Mouse (Mus musculus) neural tube, embryonic 14.5 days (tissue): Measurements from ENCODE around the gene Wdr34. TPM values are rescaled to one million over a fixed set of nuclear protein-coding genes. Genes with fewer than 3 reads are reported as not detected.

Experiments used
- ATAC-seq: fragments of 200-750 bp; cut with Nextera tagmentation; 2 replicates; pipeline ENCODE4 v1.8.0; 2017; ENCODE audit warnings: low read depth, mild to moderate bottlenecking, moderate TSS enrichment, moderate library complexity
- H3K27ac ChIP-seq: fragments of 300-500 bp; sonication (generic); 2 replicates; pipeline ENCODE4 v1.5.1; 2014; ENCODE audit warnings: low read depth, mild to moderate bottlenecking, control low read depth, low read length, moderate library complexity, mixed read lengths
- H3K27me3 ChIP-seq: fragments of 300-500 bp; sonication (generic); 2 replicates; pipeline ENCODE4 v1.6.1; 2014; ENCODE audit warnings: low read length; ENCODE audit not compliant: control insufficient read depth, insufficient read depth
- H3K36me3 ChIP-seq: fragments of 300-500 bp; sonication (generic); 2 replicates; pipeline ENCODE4 v1.6.1; 2014; ENCODE audit warnings: low read length, mixed read lengths; ENCODE audit not compliant: control insufficient read depth, insufficient read depth
- H3K4me1 ChIP-seq: fragments of 300-500 bp; sonication (generic); 2 replicates; pipeline ENCODE4 v1.6.1; 2014; ENCODE audit warnings: low read length; ENCODE audit not compliant: control insufficient read depth, insufficient read depth
- H3K4me2 ChIP-seq: fragments of 300-500 bp; sonication (generic); 2 replicates; pipeline ENCODE4 v1.6.1; 2014; ENCODE audit warnings: mild to moderate bottlenecking, low read depth, low read length, control low read depth
- H3K4me3 ChIP-seq: fragments of 300-500 bp; sonication (generic); 2 replicates; pipeline ENCODE4 v1.5.1; 2014; ENCODE audit warnings: low read depth, low read length, control low read depth, mixed read lengths
- H3K9ac ChIP-seq: fragments of 300-500 bp; sonication (generic); replicated peaks from 2 replicates; pipeline ENCODE4 v1.6.1; 2014; ENCODE audit warnings: low read depth, mild to moderate bottlenecking, control low read depth, low read length, mixed read lengths
- H3K9me3 ChIP-seq: fragments of 300-500 bp; sonication (generic); 2 replicates; pipeline ENCODE4 v1.6.1; 2016; ENCODE audit warnings: low read length; ENCODE audit not compliant: control insufficient read depth
- WGBS: fragments of 180-500 bp; shearing (Covaris S2); extraction: QIAGEN DNeasy Blood & Tissue Kit; methylation state at CpG from one replicate; pipeline ENCODE4 v1.1.7; 2014; 5-methylcytosine and 5-hydroxymethylcytosine counted together
- polyA plus RNA-seq: library from polyadenylated mRNA; unstranded; fragments of >200 nt; fragmentation: Nextera tagmentation; extraction: Ambion mirVana; gene quantifications from 2 replicates; pipeline ENCODE4 v1.2.1, GENCODE M21; 2014

Wdr34 gene
- polyA plus RNA-seq, 1 experiment from 2014 or later = 74.1 TPM

DNA sequence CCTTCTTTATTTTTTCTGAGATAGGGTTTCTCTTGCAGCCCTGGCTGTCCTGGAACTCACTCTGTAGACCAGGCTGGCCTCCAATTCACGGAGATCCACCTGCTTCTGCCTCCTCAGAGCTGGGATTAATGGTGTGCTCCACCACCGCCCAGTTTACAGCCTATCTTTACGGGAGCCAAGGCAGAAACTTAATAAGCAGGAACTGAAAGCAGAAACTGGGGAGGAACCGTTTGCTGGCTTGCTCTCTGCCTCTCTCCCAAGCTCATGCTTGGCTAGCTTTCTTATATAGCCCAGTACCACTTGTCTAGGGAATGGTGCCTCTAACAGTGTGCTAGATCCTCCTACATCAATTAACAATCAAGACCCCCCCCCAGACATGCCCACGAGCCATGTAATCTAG, 35.4 kb upstream of the Wdr34 start:
- Histone ChIP-seq H3K9ac (no peak overlapping the region), H3K27me3 (no peaks in the 10 kb centered on the region), H3K4me2 (no peak overlapping the region), H3K27ac (no peak overlapping the region), H3K9me3 (no peaks in the 10 kb centered on the region), H3K36me3 (no peaks in the 10 kb centered on the region), H3K4me3 (no peak overlapping the region), H3K4me1 (no peaks in the 10 kb centered on the region)
- WGBS = 49% methylated on average over 5 of the region's 5 CpGs
- ATAC-seq = no peak

DNA sequence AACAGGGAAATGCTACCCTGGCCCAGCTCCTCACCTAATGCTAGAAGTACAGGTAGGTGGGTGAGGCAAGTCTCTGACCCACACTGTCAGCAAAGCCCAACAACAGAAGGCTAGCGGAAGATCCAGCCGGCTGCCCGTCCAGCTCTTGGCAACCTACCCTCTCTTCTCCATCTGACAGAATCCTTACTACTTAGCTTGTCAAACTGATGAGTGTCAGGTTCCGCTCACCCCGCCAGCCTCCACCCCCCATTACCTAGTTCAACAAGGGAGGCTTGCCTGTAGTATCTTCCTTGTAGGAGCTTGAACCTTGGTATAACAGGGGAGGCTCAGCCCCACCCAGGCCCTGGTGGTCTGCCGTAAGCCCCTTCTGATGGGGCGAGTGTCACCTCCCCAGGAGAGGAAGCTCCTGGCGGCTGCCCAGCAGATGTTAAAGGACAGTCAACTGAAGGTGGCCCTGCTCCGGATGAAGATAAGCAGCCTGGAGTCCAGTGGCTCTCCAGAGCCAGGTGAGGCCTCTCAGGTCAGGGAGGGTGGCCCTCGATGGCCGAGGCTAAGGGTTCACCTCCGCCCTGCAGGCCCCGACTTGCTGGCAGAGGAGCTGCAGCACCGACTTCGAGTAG, 31.6 kb upstream of the Wdr34 start:
- Histone ChIP-seq H3K9ac (no peak overlapping the region), H3K4me1 (peaks cover 9% of the 10 kb centered on the region; the same call in 1 of the 2 replicates), H3K36me3 (no peaks in the 10 kb centered on the region), H3K27ac (no peak overlapping the region), H3K9me3 (no peaks in the 10 kb centered on the region), H3K4me3 (no peak overlapping the region), H3K27me3 (no peaks in the 10 kb centered on the region), H3K4me2 (no peak overlapping the region)
- WGBS = 93% methylated on average over 14 of the region's 15 CpGs
- ATAC-seq = no peak

DNA sequence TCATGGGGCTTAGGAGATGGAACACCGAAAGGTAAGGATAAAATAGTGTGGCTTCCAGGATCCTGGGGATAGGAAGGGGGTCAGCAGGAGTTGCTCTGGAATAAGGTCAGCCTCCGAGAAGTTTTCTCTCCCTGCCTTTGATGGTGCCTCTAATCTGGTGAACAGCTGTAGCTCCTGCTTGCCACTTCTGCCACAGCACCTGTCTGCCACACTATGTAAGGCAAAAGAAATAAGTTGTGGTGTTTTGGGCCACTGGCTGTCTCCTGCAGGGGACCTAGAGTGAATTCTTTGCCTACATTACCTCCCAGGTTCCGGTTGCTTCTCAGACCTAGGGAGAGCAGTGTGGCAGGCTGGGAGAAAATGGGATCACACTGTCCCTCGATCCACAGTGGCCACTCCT, 30.1 kb upstream of the Wdr34 start:
- H3K9ac ChIP-seq = no peak overlapping the region

DNA sequence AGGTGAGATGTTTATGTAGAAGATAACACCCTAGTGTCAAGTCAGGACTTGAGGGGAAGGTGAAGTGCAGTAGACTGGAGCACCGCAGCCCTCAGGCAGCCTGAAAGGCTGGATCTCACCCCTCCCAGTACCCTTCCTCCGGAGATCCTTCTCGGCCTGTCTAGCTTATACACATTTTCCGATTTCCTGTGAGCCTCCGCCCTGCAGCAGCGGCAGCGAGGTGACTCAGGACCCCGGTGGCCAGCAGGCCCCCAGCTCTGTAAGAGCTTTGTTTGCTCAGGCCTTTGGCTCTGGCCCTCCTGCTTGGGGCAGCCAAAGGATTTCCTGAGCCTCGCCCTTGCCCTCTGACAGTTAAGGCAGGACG, 29.6 kb upstream of the Wdr34 start:
- Histone ChIP-seq H3K27ac (no peak overlapping the region), H3K27me3 (no peaks in the 10 kb centered on the region), H3K9me3 (no peaks in the 10 kb centered on the region), H3K4me3 (no peak overlapping the region), H3K4me2 (peak overlapping the region; percentile 83; the same call in 1 of the 2 replicates), H3K36me3 (no peaks in the 10 kb centered on the region), H3K4me1 (peaks cover 9% of the 10 kb centered on the region; the same call in 1 of the 2 replicates), H3K9ac (no peak overlapping the region)
- WGBS = 38% methylated on average over 10 of the region's 10 CpGs
- no peak for ATAC-seq

More for the DNA sequence above, 30.1 kb upstream of the Wdr34 start:
- H3K4me2 ChIP-seq = no peak overlapping the region
- H3K27ac ChIP-seq = no peak overlapping the region
- no peak for ATAC-seq
- H3K4me1 ChIP-seq = peaks cover 9% of the 10 kb centered on the region; the same call in 1 of the 2 replicates
- H3K4me3 ChIP-seq = no peak overlapping the region
- no peaks in the 10 kb centered on the region for H3K27me3 ChIP-seq
- no peaks in the 10 kb centered on the region for H3K36me3 ChIP-seq
- H3K9me3 ChIP-seq = no peaks in the 10 kb centered on the region
- 88% methylated on average over 4 of the region's 4 CpGs for WGBS

DNA sequence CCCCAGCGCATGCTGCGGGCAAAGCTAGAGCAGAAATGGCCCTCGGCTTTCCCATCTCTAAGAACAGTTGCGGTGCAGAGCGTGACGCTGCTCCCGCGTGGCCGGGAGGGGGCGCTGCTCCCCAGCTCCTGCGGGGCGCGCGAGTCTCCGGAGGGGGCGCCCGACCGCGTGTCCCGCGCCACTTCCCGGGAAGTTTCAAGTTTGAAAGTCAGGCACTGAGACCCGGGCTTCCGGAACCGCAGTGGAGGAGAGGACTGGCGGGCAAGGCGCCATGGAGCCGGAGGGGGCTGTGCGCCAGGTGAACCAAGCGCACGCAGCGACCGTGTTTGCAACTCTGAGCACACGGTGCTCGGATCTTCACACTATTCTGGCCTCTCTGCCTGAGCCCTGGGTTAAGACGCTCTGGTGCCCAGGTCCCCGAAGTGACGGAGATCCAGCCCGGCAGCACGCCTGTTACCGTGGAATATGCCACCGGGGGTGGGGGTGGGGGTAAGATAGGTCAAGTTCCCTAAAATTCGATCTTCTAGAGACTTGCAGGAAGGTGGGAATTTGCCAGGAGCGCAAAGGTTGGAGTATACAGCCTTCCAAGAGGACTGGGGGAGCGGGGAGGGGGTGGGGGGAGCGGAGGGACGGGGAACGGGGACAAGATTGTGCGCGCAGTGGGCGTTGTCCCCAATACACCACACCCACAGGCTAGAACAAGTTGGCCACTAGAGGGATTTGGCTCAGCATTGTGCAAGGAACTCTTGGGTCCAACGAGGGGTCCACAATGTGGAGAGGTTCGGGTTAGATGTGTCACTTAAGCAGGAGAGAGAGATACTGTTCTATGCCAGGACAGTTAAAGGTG, 29.0 kb upstream of the Wdr34 start, which contains the start of gene Pkn3:
Gene Pkn3 (plus strand): TSS at position 183 of the 847 bp plus-strand sequence.
- peak; percentile 66; the same call in 1 of the 2 replicates for ATAC-seq
- Histone ChIP-seq H3K36me3 (peaks cover 2% of the 10 kb centered on the region), H3K9me3 (no peaks in the 10 kb centered on the region), H3K9ac (peak within 1 kb of the TSS; percentile 34; the same call in 1 of the 2 replicates), H3K27me3 (no peaks in the 10 kb centered on the region), H3K4me1 (peaks cover 9% of the 10 kb centered on the region; the same call in 1 of the 2 replicates), H3K27ac (no peak within 1 kb of the TSS), H3K4me2 (peak within 1 kb of the TSS; percentile 83), H3K4me3 (peak within 1 kb of the TSS; percentile 35)
- under 1% methylated on average over 53 of the region's 53 CpGs for WGBS

DNA sequence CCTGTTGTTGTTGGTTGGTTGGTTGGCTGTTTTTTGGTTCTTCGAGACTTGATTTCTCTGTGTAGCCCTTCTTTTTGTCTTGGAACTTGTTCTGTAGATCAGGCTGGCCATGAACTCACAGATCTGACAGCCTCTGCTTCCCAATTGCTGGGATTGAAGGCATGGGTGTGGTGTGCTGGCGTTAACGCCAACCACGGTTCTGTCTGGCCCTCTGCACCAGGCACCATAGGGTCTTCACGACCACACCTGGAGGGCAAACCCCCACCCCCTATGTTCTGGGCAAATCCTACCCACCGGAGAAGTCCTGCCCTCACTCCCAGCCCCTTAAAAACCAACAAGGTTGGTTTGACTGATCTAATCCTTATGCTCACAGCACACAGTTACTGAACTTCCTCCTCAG, 28.3 kb upstream of the Wdr34 start:
- 67% methylated on average over 6 of the region's 6 CpGs for WGBS

DNA sequence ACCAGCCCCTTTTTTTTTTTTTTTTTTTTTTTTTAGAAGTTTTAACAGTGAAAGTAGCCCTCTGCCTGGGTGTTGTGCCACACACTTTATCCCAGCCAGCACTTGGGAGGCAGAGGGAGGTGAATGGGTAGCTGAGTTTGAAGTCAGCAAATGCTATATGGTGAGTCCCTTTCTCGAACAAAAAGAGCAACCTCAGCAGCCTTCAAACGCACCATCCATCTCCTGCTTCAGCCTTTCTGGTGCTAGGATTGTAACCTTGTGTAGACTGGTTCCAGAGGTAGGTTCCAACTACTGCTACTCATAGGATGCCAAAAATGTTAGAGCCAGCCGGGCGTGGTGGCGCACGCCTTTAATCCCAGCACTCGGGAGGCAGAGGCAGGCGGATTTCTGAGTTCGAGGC, 27.8 kb upstream of the Wdr34 start:
- H3K4me1 ChIP-seq = peaks cover 9% of the 10 kb centered on the region; the same call in 1 of the 2 replicates
- H3K9me3 ChIP-seq = no peaks in the 10 kb centered on the region
- H3K4me2 ChIP-seq = no peak overlapping the region
- no peak for ATAC-seq
- WGBS = 94% methylated on average over 9 of the region's 9 CpGs
- H3K27ac ChIP-seq = no peak overlapping the region
- H3K36me3 ChIP-seq = peaks cover 6% of the 10 kb centered on the region
- H3K9ac ChIP-seq = no peak overlapping the region
- no peak overlapping the region for H3K4me3 ChIP-seq
- H3K27me3 ChIP-seq = no peaks in the 10 kb centered on the region

More for the DNA sequence above, 28.3 kb upstream of the Wdr34 start:
- peaks cover 9% of the 10 kb centered on the region; the same call in 1 of the 2 replicates for H3K4me1 ChIP-seq
- no peak overlapping the region for H3K27ac ChIP-seq
- peaks cover 6% of the 10 kb centered on the region for H3K36me3 ChIP-seq
- no peak overlapping the region for H3K9ac ChIP-seq
- H3K4me3 ChIP-seq = 0 out of 2 replicates have a peak overlapping the region, but pooled peaks have one; percentile 35
- ATAC-seq = 0 out of 2 replicates have a peak, but pooled peaks have one; percentile 25
- peak overlapping the region; percentile 83 for H3K4me2 ChIP-seq
- H3K9me3 ChIP-seq = no peaks in the 10 kb centered on the region
- no peaks in the 10 kb centered on the region for H3K27me3 ChIP-seq

DNA sequence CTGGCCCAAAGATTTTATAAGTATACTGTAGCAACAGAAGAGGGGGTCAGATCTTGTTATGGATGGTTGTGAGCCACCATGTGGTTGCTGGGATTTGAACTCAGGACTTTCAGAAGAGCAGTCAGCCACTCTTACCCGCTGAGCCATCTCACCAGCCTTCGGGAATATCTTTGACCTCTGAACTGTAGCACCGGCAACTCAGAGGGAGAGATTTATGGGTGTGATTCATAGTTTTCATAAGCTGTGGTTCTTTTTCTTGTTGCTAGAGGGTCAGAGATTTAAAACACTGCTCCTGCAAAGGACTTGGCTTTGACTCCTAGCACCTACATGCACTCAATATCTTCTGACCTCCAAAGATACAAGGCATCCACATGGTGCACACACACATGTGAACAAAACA, 26.9 kb upstream of the Wdr34 start:
- Histone ChIP-seq H3K27ac (no peak overlapping the region), H3K4me1 (peaks cover 9% of the 10 kb centered on the region; the same call in 1 of the 2 replicates), H3K27me3 (no peaks in the 10 kb centered on the region), H3K4me2 (no peak overlapping the region), H3K36me3 (peaks cover 7% of the 10 kb centered on the region), H3K9me3 (no peaks in the 10 kb centered on the region), H3K9ac (no peak overlapping the region), H3K4me3 (no peak overlapping the region)
- no peak for ATAC-seq
- 64% methylated on average over 3 of the region's 3 CpGs for WGBS

DNA sequence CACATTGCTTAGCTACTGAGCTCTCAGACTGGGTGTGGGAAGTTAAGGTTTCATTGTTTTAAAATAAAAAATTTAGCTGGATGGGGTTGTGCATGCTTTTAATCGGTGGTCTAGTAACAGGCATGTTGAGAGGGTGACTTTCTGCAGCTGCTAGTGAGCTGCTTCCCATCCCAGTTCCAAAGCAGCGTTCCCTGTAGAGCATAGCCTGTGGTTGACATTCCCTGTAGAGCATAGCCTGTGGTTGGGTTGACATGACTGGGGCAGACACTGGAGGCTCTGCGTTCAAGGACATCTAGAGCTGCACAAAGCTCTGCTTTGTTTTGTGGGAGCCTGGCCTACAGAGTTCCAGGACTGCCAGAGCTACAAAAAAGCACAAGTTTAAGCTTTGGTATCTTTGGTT, 24.6 kb upstream of the Wdr34 start:
- Histone ChIP-seq H3K4me2 (no peak overlapping the region), H3K27ac (no peak overlapping the region), H3K27me3 (no peaks in the 10 kb centered on the region), H3K9ac (no peak overlapping the region), H3K36me3 (peaks cover 25% of the 10 kb centered on the region), H3K9me3 (no peaks in the 10 kb centered on the region), H3K4me3 (no peak overlapping the region), H3K4me1 (peaks cover 10% of the 10 kb centered on the region; the same call in 1 of the 2 replicates)
- no peak for ATAC-seq
- 71% methylated on average over 3 of the region's 3 CpGs for WGBS
